Mouse (Mus musculus) megakaryocyte, adult 5-6 weeks (primary cell): ENCODE measurements around the gene Rbm5. TPM values are rescaled to one million over a fixed set of nuclear protein-coding genes. Genes with fewer than 3 reads are reported as not detected.
A peak's percentile ranks its signal among the peaks of the same experiment; 100 is the strongest.

Source experiments
- ATAC-seq: 2 replicates; pipeline ENCODE4 v1.8.0; 2016; ENCODE audit warnings: mild to moderate bottlenecking, inconsistent platforms; ENCODE audit not compliant: poor library complexity, severe bottlenecking
- total RNA-seq, 2 experiments: library from RNA; stranded (forward) in 1 of 2; stranded (reverse) in 1 of 2; fragments of 153-499, 151-499 nt in 1 of 2; fragments of 221-1000, 200-1000 nt in 1 of 2; gene quantifications; 2 replicates each; pipeline versions ENCODE4 v1.2.3 to v1.2.4; 2015 to 2017

Gene Rbm5
- 145 and 161 TPM in 2 replicates for total RNA-seq (2015)
- 208 and 249 TPM in 2 replicates for total RNA-seq (2017)

GRCm38 (mm10) chr9:107770374-107771290 lies at the start of gene Rbm5:
Gene Rbm5, minus strand, starts transcription at chr9:107770996.
- peak; percentile 99 for ATAC-seq

- ATAC-seq: no peak
Observed at GRCm38 (mm10) chr9:107812132-107812531, 41.3 kb upstream of the Rbm5 start.

GRCm38 (mm10) chr9:107810985-107811384 lies 40.2 kb upstream of the Rbm5 start:
- no peak for ATAC-seq

GRCm38 (mm10) chr9:107791714-107792113 lies 20.9 kb upstream of the Rbm5 start:
- ATAC-seq: no peak

- ATAC-seq: no peak
Observed at GRCm38 (mm10) chr9:107782536-107783203, 11.9 kb upstream of the Rbm5 start.

GRCm38 (mm10) chr9:107776809-107777208 lies 6.0 kb upstream of the Rbm5 start:
- ATAC-seq: no peak

GRCm38 (mm10) chr9:107774411-107774810 lies 3.6 kb upstream of the Rbm5 start:
- ATAC-seq: no peak

GRCm38 (mm10) chr9:107771782-107772181 lies 986 bp upstream of the Rbm5 start:
- no peak for ATAC-seq

GRCm38 (mm10) chr9:107770037-107770373 lies 791 bp downstream of the Rbm5 start:
- no peak for ATAC-seq

- no peak for ATAC-seq
Observed at GRCm38 (mm10) chr9:107769445-107770000, 1.3 kb downstream of the Rbm5 start.

GRCm38 (mm10) chr9:107768851-107769250 lies 1.9 kb downstream of the Rbm5 start:
- no peak for ATAC-seq

- ATAC-seq: no peak
Observed at GRCm38 (mm10) chr9:107759593-107759992, 11.2 kb downstream of the Rbm5 start.

GRCm38 (mm10) chr9:107750378-107750777 lies 20.4 kb downstream of the Rbm5 start:
- ATAC-seq: no peak

- no peak for ATAC-seq
Observed at GRCm38 (mm10) chr9:107748063-107748462, 22.7 kb downstream of the Rbm5 start.

- ATAC-seq: peak; percentile 51
Observed at GRCm38 (mm10) chr9:107747310-107747709, 23.5 kb downstream of the Rbm5 start.

- ATAC-seq: no peak
Observed at GRCm38 (mm10) chr9:107746679-107747078, 24.1 kb downstream of the Rbm5 start.

- peak; percentile 43; the same call in 1 of the 2 replicates for ATAC-seq
Observed at GRCm38 (mm10) chr9:107744061-107744460, 26.7 kb downstream of the Rbm5 start.

GRCm38 (mm10) chr9:107738841-107739202 lies 32.0 kb downstream of the Rbm5 start:
- peak; percentile 53 for ATAC-seq

- peak; percentile 74 for ATAC-seq
Observed at GRCm38 (mm10) chr9:107738020-107738840, 32.6 kb downstream of the Rbm5 start.

GRCm38 (mm10) chr9:107736185-107736485 lies 34.7 kb downstream of the Rbm5 start:
- no peak for ATAC-seq
